Mouse (Mus musculus) stomach, postnatal 0 days (tissue): Measurements from ENCODE around the gene 1700123O20Rik. TPM values are rescaled to one million over a fixed set of nuclear protein-coding genes. Genes with fewer than 3 reads are reported as not detected.

Source experiments
- ATAC-seq: fragments of 200-750 bp; cut with Nextera tagmentation; 2 replicates; pipeline ENCODE4 v1.8.0; 2017; ENCODE audit not compliant: low FRiP score, low TSS enrichment
- DNase-seq: peaks from one replicate; pipeline ENCODE4 v3.0.0-alpha.2; 2016; ENCODE audit warnings: low spot score
- H3K27ac ChIP-seq: fragments of 300-500 bp; sonication (generic); replicated peaks from 2 replicates; pipeline ENCODE4 v1.5.1; 2014; ENCODE audit warnings: mild to moderate bottlenecking, control low read depth
- H3K27me3 ChIP-seq: fragments of 300-500 bp; sonication (generic); 2 replicates; pipeline ENCODE4 v1.6.1; 2014; ENCODE audit warnings: low read length; ENCODE audit not compliant: control insufficient read depth, insufficient read depth
- H3K36me3 ChIP-seq: fragments of 300-500 bp; sonication (generic); 2 replicates; pipeline ENCODE4 v1.6.1; 2014; ENCODE audit warnings: low read length, mixed read lengths; ENCODE audit not compliant: control insufficient read depth, insufficient read depth
- H3K4me1 ChIP-seq: fragments of 300-500 bp; sonication (generic); replicated peaks from 2 replicates; pipeline ENCODE4 v1.6.1; 2014; ENCODE audit warnings: antibody characterized with exemption; ENCODE audit not compliant: control insufficient read depth, insufficient read depth
- H3K4me2 ChIP-seq: fragments of 300-500 bp; sonication (generic); replicated peaks from 2 replicates; pipeline ENCODE4 v1.6.1; 2014; ENCODE audit warnings: low read depth, mild to moderate bottlenecking, control low read depth, moderate library complexity
- H3K4me3 ChIP-seq: fragments of 300-500 bp; sonication (generic); 2 replicates; pipeline ENCODE4 v1.5.1; 2014; ENCODE audit warnings: low read depth, low read length, control low read depth
- H3K9ac ChIP-seq: fragments of 300-500 bp; sonication (generic); 2 replicates; pipeline ENCODE4 v1.6.1; 2014; ENCODE audit warnings: mild to moderate bottlenecking, low read length, control low read depth, mixed read lengths
- H3K9me3 ChIP-seq: fragments of 300-500 bp; sonication (generic); 2 replicates; pipeline ENCODE4 v1.6.1; 2016; ENCODE audit warnings: low read length; ENCODE audit not compliant: control insufficient read depth
- CTCF ChIP-seq: IDR thresholded peaks from 2 replicates; pipeline ENCODE4 v1.5.1; 2016; ENCODE audit warnings: antibody characterized with exemption, low read depth, mild to moderate bottlenecking, moderate library complexity
- EP300 ChIP-seq: optimal IDR thresholded peaks from 2 replicates; pipeline ENCODE3; 2016; ENCODE audit warnings: antibody characterized with exemption
- WGBS: fragments of 180-500 bp; shearing (Covaris S2); extraction: QIAGEN DNeasy Blood & Tissue Kit; methylation state at CpG from one replicate; pipeline ENCODE4 v1.1.7; 2014; 5-methylcytosine and 5-hydroxymethylcytosine counted together
- polyA plus RNA-seq: library from polyadenylated mRNA; unstranded; fragments of >200 nt; fragmentation: Nextera tagmentation; extraction: Ambion mirVana; gene quantifications from 2 replicates; pipeline ENCODE4 v1.2.1, GENCODE M21; 2015

Gene 1700123O20Rik
- polyA plus RNA-seq, 1 experiment from 2014 or later: 61.7 TPM

DNA sequence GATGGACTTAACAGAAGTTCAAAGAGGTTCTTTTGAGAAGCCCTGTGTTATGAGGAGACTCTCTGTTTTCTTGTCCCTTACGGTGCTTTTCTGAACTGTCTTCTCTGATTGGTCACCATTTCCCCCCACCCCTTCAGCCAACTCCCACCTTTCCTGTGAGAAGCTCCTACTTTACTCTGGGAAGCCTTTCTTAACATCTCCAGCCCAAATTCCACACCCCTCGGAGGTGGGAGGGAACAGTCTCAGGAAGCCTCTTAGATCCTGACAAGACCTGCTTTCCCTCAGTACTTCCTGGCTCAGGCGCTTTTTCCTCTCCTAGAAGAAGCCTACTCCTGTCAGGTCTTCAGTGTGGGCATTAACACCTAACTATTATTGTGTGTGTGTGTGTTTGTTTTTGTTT, 13.6 kb downstream of the 1700123O20Rik start:
- 34% methylated on average over 3 of the region's 3 CpGs for WGBS
- H3K4me1 ChIP-seq: no peaks in the 10 kb centered on the region
- no peak overlapping the region for H3K4me2 ChIP-seq
- DNase-seq (no peak), ATAC-seq (no peak)
- H3K27me3 ChIP-seq: no peaks in the 10 kb centered on the region
- TF ChIP-seq EP300: no peak
- TF ChIP-seq CTCF: no peak
- H3K36me3 ChIP-seq: no peaks in the 10 kb centered on the region
- H3K9ac ChIP-seq: no peak overlapping the region
- H3K27ac ChIP-seq: no peak overlapping the region
- no peak overlapping the region for H3K4me3 ChIP-seq
- no peaks in the 10 kb centered on the region for H3K9me3 ChIP-seq

DNA sequence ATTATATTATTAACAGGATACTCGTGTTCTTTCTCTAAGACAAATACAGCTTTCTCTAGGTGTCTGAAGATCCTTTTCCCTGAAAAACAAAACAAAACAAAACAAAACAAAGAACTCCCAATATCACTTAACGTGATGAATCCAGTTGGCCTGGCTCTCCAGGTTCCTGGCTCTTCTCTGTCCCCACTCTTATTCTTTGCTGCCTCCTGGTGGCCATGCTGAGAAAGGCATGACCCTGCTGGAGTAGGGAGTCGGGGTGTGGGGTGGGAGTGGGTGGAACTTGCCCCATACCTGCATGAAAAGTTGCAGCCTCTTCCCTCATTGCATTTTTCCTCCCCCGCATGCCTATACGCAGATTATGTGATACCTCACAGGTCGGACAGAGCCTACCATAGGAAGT, 15.3 kb downstream of the 1700123O20Rik start:
- 0 out of 2 replicates have a peak, but pooled peaks have one; percentile 65 for ATAC-seq
- Histone ChIP-seq H3K4me2 (no peak overlapping the region), H3K27ac (no peak overlapping the region), H3K36me3 (no peaks in the 10 kb centered on the region), H3K9ac (no peak overlapping the region), H3K9me3 (no peaks in the 10 kb centered on the region), H3K27me3 (no peaks in the 10 kb centered on the region), H3K4me3 (no peak overlapping the region), H3K4me1 (no peaks in the 10 kb centered on the region)
- WGBS: 9% methylated on average over 6 of the region's 6 CpGs
- no peak for TF ChIP-seq EP300
- TF ChIP-seq CTCF: peak; percentile 97
- peak; percentile 83 for DNase-seq

DNA sequence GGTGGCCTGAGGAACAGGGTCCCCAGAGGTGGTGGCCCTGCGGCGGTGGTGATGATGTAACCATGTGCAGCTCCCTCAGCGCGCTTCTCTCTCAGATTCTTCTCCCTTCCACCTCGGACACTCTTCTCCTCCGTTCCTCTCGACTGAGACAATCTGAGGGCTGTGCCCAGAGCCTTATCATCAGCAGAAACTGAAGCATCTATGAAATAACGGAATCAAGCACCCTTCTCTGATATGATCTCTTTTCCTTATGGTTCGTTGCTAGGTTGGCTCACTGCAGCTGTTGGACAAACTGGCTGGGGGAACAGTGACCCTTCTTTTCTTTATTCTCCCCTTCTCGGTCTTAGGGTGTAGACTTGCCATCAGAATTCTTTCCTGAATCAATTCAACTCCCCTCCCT, 17.2 kb downstream of the 1700123O20Rik start:
- DNase-seq (no peak), ATAC-seq (no peak)
- no peaks in the 10 kb centered on the region for H3K9me3 ChIP-seq
- no peak overlapping the region for H3K27ac ChIP-seq
- no peaks in the 10 kb centered on the region for H3K27me3 ChIP-seq
- TF ChIP-seq EP300 (no peak), CTCF (no peak)
- H3K36me3 ChIP-seq: no peaks in the 10 kb centered on the region
- no peak overlapping the region for H3K4me2 ChIP-seq
- H3K4me3 ChIP-seq: no peak overlapping the region
- WGBS: 66% methylated on average over 10 of the region's 10 CpGs
- H3K4me1 ChIP-seq: no peaks in the 10 kb centered on the region
- no peak overlapping the region for H3K9ac ChIP-seq

DNA sequence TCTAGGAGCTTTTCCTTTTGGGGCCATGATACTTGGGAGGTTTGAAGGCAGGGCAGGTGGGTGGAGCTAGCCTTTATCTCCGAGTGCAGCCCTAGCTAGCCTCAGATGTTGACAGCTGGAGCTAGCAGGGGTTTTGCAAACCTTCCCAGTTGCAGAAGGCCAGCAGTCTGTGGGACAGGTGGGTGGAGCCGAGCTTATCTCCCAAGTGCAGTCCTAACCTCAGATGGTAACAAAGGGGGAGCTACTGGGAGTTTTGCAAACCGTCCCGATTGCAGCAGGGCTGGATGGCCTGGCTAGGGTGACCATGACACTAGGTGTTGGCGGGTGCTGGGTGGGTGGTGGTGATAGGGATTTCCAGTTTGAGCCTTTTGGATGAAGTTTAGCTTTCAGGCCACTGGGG, 19.8 kb downstream of the 1700123O20Rik start:
- ATAC-seq (no peak; the same call in 1 of the 2 replicates), DNase-seq (no peak)
- Histone ChIP-seq H3K9me3 (no peaks in the 10 kb centered on the region), H3K27me3 (no peaks in the 10 kb centered on the region), H3K27ac (no peak overlapping the region), H3K4me2 (no peak overlapping the region), H3K36me3 (no peaks in the 10 kb centered on the region), H3K4me3 (no peak overlapping the region), H3K4me1 (no peaks in the 10 kb centered on the region), H3K9ac (no peak overlapping the region)
- WGBS: 35% methylated on average over 5 of the region's 5 CpGs
- TF ChIP-seq EP300 (no peak), CTCF (no peak)

DNA sequence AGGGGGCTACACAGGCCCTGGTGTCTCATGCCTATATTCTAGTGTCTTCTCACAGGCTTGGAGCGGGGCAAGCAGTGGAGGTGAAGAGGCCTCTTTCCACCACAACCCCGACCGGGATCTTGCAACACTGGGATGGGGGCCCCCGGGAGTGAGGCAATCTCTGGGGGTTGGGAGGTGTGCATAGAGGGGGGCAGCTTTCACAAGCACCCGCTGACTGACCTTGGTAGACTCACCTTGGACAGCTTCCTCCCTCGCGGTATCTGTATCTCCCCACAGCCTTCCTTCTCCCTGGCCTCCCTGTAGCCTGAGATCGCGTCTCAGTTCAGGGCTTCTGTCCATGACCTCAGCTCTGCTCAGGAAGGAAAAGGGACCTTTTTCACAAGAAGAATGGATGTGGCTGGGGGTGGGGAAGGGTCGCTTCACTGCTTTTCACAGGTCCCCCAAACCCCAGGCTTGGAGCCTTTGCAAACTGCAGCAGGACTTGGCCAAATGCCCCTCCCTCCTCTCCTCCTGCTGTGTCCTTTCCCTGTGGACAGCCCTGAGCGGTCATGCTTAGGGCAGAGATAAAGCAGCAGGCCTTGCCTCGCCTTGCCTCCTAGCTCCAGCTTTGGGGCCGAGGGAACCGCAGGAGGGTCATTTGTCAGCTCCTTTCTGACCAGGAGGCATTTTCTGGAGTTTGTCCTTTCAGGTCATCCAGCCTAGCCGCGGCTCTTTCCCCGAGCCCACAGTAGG, 20.7 kb downstream of the 1700123O20Rik start:
- DNase-seq (no peak), ATAC-seq (0 out of 2 replicates have a peak, but pooled peaks have one; percentile 20)
- no peaks in the 10 kb centered on the region for H3K4me1 ChIP-seq
- H3K27me3 ChIP-seq: no peaks in the 10 kb centered on the region
- no peaks in the 10 kb centered on the region for H3K36me3 ChIP-seq
- peak overlapping the region; percentile 27; the same call in 1 of the 2 replicates for H3K9ac ChIP-seq
- H3K4me2 ChIP-seq: no peak overlapping the region
- H3K9me3 ChIP-seq: no peaks in the 10 kb centered on the region
- TF ChIP-seq EP300 (no peak), CTCF (no peak)
- WGBS: 50% methylated on average over 17 of the region's 17 CpGs
- H3K4me3 ChIP-seq: no peak overlapping the region
- H3K27ac ChIP-seq: no peak overlapping the region

- no peaks in the 10 kb centered on the region for H3K9me3 ChIP-seq
- 83% methylated on average over 9 of the region's 9 CpGs for WGBS
- no peak for TF ChIP-seq CTCF
- TF ChIP-seq EP300: no peak
- no peak overlapping the region for H3K4me2 ChIP-seq
- H3K36me3 ChIP-seq: no peaks in the 10 kb centered on the region
- H3K9ac ChIP-seq: no peak overlapping the region
- no peak for ATAC-seq
- no peak overlapping the region for H3K4me3 ChIP-seq
- no peaks in the 10 kb centered on the region for H3K27me3 ChIP-seq
- DNase-seq: no peak
- no peak overlapping the region for H3K27ac ChIP-seq
- H3K4me1 ChIP-seq: no peaks in the 10 kb centered on the region
Observed at GRCm38 (mm10) chr14:54709054-54709453, 23.0 kb downstream of the 1700123O20Rik start.
